Mouse (Mus musculus) adrenal gland, postnatal 4 days (tissue): Measurements from ENCODE around the gene Aak1. TPM values are rescaled to one million over a fixed set of nuclear protein-coding genes. Genes with fewer than 3 reads are reported as not detected.

Experiments used
- DNase-seq, 2 experiments: peaks; one replicate each; pipeline ENCODE4 v3.0.0; 2021 to 2022; ENCODE audit warnings: low spot score in 2 of 2, mixed read lengths in 2 of 2
- total RNA-seq, 2 experiments: library from RNA; stranded (reverse); gene quantifications; 2 replicates each; pipeline ENCODE4 v1.2.3; 2021

Gene Aak1
- total RNA-seq, 2 experiments from 2014 or later, result 85.6 to 87.7 TPM

GRCm38 (mm10) chr6:86950733-86951255 lies 101.5 kb downstream of the Aak1 start:
- DNase-seq, result no peak

- DNase-seq, result no peak
These were observed 106.4 kb downstream of the Aak1 start for GRCm38 (mm10) chr6:86955741-86956140.

- DNase-seq, result no peak
These were observed 106.9 kb downstream of the Aak1 start for GRCm38 (mm10) chr6:86956206-86956605.

- no peak for DNase-seq
These were observed 109.7 kb downstream of the Aak1 start for GRCm38 (mm10) chr6:86959006-86959405.

GRCm38 (mm10) chr6:86963987-86964685 lies 114.8 kb downstream of the Aak1 start:
- no peak for DNase-seq

- no peak for DNase-seq
These were observed 117.8 kb downstream of the Aak1 start for GRCm38 (mm10) chr6:86967166-86967565.

GRCm38 (mm10) chr6:86973956-86974355 lies 124.6 kb downstream of the Aak1 start:
- no peak for DNase-seq

GRCm38 (mm10) chr6:86978156-86978908 lies 129.0 kb downstream of the Aak1 start:
- no peak for DNase-seq

GRCm38 (mm10) chr6:86978909-86979265 lies 129.6 kb downstream of the Aak1 start:
- DNase-seq, result no peak

- DNase-seq, result no peak
These were observed 131.9 kb downstream of the Aak1 start for GRCm38 (mm10) chr6:86981206-86981605.

GRCm38 (mm10) chr6:86985314-86986106 lies 136.2 kb downstream of the Aak1 start:
- no peak for DNase-seq

GRCm38 (mm10) chr6:86989576-86989975 lies 140.3 kb downstream of the Aak1 start:
- DNase-seq, result peak in 1 of 2 experiments; percentile 28

GRCm38 (mm10) chr6:86991041-86991440 lies 141.7 kb downstream of the Aak1 start:
- no peak for DNase-seq

GRCm38 (mm10) chr6:86992349-86992748 lies 143.0 kb downstream of the Aak1 start:
- no peak for DNase-seq

- DNase-seq, result no peak
These were observed 144.9 kb downstream of the Aak1 start for GRCm38 (mm10) chr6:86994254-86994653.

GRCm38 (mm10) chr6:86996629-86997307 lies 147.5 kb downstream of the Aak1 start:
- no peak for DNase-seq

GRCm38 (mm10) chr6:86997360-86997759 lies 148.0 kb downstream of the Aak1 start:
- no peak for DNase-seq

- DNase-seq, result no peak
These were observed 152.7 kb downstream of the Aak1 start for GRCm38 (mm10) chr6:87001995-87002394.

GRCm38 (mm10) chr6:87002521-87003055 lies 153.3 kb downstream of the Aak1 start:
- DNase-seq, result peak; percentile 43 to 78

GRCm38 (mm10) chr6:87004099-87004498 lies 154.8 kb downstream of the Aak1 start:
- no peak for DNase-seq

GRCm38 (mm10) chr6:87005577-87005976 lies 156.3 kb downstream of the Aak1 start:
- no peak for DNase-seq
